Mouse (Mus musculus) testis, adult 2 months (tissue): ENCODE measurements at regions not wholly inside any gene's neighbourhood (a gene's known extent, or its start where the extent isn't known, plus 50 kb on each side); places are given as distances from the start of the nearest gene placed in this dataset.

Source experiments
- H3K27ac ChIP-seq: fragments of 200-500 bp; 2 replicates; pipeline ENCODE4 v1.5.1; 2012; ENCODE audit warnings: low read depth, low read length; ENCODE audit not compliant: control insufficient read depth, insufficient read depth
- H3K27me3 ChIP-seq: fragments of 200-500 bp; 2 replicates; pipeline ENCODE4 v1.6.1; 2012; ENCODE audit warnings: mild to moderate bottlenecking, low read length, moderate library complexity; ENCODE audit not compliant: control insufficient read depth, insufficient read depth
- H3K36me3 ChIP-seq: fragments of 200-500 bp; 2 replicates; pipeline ENCODE4 v1.6.1; 2012; ENCODE audit warnings: mild to moderate bottlenecking, low read length; ENCODE audit not compliant: control insufficient read depth, insufficient read depth
- H3K4me1 ChIP-seq: fragments of 200-500 bp; 2 replicates; pipeline ENCODE4 v1.6.1; 2012; ENCODE audit warnings: low read length; ENCODE audit not compliant: control insufficient read depth, insufficient read depth
- H3K4me3 ChIP-seq: fragments of 200-500 bp; 2 replicates; pipeline ENCODE4 v1.5.1; 2012; ENCODE audit warnings: low read depth, mild to moderate bottlenecking, low read length, moderate library complexity, mixed read lengths; ENCODE audit not compliant: control insufficient read depth
- CTCF ChIP-seq: fragments of 200-500 bp; IDR thresholded peaks from 2 replicates; pipeline ENCODE4 v1.5.1; 2012; ENCODE audit warnings: low read depth, mild to moderate bottlenecking, inconsistent platforms, low read length, moderate library complexity; ENCODE audit not compliant: control insufficient read depth, insufficient read depth, insufficient replicate concordance
- POLR2A ChIP-seq: fragments of 200-500 bp; IDR thresholded peaks from 2 replicates; pipeline ENCODE4 v1.6.1; 2012; ENCODE audit warnings: low read depth, mild to moderate bottlenecking, inconsistent platforms, low read length, moderate library complexity; ENCODE audit not compliant: control insufficient read depth

DNA sequence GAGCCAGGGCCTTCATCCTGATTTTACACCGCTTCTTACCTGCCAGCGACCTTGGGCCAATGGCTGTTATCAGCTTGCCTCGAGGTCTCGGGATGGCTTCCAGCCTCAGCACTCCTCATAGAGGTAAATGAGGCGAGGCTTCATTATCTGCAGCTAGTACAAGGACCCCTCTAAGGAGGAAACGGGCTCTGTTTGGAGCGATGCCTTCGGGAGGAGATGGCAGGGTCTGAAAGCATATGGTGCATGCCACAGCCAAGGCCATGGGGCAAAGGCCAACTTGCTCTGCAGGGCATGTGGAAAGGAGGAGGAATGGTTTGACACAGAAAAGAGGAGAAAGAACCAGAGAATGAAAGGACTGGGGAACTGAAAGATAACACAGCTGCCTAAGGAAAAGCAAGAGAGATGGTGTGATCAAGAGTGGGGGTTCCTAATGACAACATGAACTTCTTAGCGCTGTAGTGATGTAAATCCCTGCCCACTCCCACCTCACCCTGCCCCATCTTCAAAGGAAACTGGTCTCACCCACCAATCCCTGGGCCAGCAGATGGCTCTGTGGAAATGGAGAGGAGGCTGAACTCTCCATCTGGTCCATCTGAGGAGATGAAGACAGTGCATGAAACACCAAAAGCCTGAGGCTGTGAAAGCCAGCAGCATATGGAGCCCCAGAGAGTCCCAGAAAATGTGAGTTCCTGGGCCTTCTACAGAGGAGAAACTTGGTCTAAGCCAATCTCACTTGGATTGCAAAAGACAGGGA lies 134.0 kb downstream of the Rplp1 start:
- Histone ChIP-seq H3K27ac (no peak overlapping the region), H3K4me1 (peaks cover under 1% of the 10 kb centered on the region), H3K27me3 (no peaks in the 10 kb centered on the region), H3K36me3 (no peaks in the 10 kb centered on the region), H3K4me3 (no peak overlapping the region)
- TF ChIP-seq CTCF (no peak), POLR2A (no peak)

DNA sequence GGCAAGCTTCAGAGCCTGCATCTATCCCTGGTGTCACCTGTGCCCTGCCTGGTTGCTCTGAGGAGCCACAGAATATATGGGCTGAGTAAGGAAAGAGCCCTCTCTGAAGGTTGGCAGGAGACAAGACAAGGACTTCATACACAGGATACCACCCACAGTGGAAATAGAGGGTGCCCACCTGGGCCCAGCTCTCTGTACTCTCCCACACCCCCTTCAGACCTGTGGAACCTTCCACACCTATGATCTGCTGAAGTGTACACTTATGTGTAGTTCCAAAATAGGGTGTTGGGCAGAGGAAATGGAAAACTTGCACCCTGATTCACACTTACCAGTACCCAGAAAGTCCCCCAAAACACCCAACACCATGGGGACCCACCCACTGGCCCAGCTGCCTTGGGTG lies 135.2 kb downstream of the Rplp1 start:
- H3K4me1 ChIP-seq: peaks cover 2% of the 10 kb centered on the region
- no peak overlapping the region for H3K27ac ChIP-seq
- no peaks in the 10 kb centered on the region for H3K27me3 ChIP-seq
- no peak overlapping the region for H3K4me3 ChIP-seq
- H3K36me3 ChIP-seq: no peaks in the 10 kb centered on the region
- TF ChIP-seq POLR2A (no peak), CTCF (no peak)

DNA sequence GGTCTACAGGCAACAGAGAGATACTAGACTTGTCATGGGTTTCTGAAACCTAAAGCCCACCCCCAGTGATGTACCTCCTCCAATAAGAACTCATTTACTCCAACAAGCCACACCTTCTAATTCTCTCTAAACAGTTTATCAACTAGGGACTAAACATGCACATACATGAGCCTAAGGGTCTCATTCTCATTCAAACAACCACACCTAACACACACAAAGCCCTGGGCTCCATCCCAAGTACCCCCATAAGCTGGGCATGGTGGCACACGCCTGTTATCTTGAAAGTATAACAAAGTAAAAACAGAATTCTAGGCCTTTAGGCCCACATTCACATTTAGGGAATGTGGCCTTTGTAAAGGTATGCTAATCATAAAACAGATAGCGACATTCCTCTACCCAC lies 137.9 kb downstream of the Rplp1 start:
- no peaks in the 10 kb centered on the region for H3K36me3 ChIP-seq
- TF ChIP-seq POLR2A (no peak), CTCF (no peak)

DNA sequence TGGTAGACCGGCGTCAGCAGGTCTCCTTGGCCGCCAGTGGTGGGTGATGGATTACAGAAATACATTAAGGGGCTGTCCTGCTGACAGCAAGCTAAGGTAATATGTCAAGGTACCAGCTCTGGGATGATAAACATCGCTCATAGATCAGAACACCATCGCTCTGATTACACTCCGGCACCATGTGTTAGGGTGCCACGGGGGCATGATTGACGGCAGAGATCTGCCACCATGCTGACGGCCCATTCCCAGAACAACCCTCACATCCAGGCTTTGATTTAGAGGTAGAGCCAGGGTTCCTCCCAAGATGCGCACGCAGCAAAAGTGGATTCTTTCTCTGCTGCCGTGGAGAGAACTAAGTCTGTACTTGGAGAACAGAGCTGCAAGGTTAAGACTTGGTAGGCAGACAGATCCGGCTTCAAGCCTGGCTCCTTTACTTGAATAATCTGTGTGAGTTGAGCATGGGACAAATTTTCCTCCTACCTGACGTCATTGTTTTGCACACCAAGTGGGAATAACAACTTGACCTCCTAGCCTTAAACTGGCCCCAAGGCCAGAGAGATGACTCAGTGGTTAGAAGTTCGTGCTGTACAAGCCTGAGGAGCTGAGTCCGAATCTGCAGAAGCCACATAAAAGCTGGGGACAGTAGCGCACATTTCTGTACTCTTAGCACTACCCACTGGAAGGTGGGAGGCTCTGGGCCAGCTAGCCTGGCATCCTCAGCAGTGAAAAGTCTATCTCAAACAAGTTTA lies 144.0 kb downstream of the Rplp1 start:
- TF ChIP-seq CTCF: no peak
- no peak for TF ChIP-seq POLR2A
- H3K36me3 ChIP-seq: no peaks in the 10 kb centered on the region

More for the DNA sequence above, 137.9 kb downstream of the Rplp1 start:
- Histone ChIP-seq H3K4me1 (peaks cover 2% of the 10 kb centered on the region), H3K4me3 (no peak overlapping the region), H3K27ac (no peak overlapping the region), H3K27me3 (no peaks in the 10 kb centered on the region)

DNA sequence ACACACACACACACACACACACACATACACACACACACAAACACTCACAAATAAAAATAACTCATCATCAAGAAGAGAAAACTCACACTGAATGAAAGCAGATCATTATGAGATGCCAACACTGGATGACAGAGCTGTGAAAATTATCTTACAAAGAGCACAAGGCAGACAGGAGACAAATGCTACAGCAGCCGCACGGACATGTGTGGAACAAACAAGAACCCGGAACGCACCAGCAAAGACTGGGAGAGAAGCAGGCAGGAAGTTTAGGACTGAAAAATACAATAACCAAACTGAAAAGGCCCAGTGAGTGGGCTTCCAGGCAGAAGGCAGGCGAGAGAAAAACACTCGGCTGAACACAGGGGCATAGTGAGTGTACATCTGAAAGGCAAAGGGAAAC lies 148.2 kb downstream of the Rplp1 start:
- Histone ChIP-seq H3K4me1 (no peaks in the 10 kb centered on the region), H3K27me3 (no peaks in the 10 kb centered on the region), H3K4me3 (no peak overlapping the region), H3K27ac (no peak overlapping the region), H3K36me3 (no peaks in the 10 kb centered on the region)
- no peak for TF ChIP-seq CTCF
- no peak for TF ChIP-seq POLR2A

More for the DNA sequence above, 144.0 kb downstream of the Rplp1 start:
- no peak overlapping the region for H3K27ac ChIP-seq
- no peak overlapping the region for H3K4me3 ChIP-seq
- H3K27me3 ChIP-seq: no peaks in the 10 kb centered on the region
- H3K4me1 ChIP-seq: peaks cover 2% of the 10 kb centered on the region

DNA sequence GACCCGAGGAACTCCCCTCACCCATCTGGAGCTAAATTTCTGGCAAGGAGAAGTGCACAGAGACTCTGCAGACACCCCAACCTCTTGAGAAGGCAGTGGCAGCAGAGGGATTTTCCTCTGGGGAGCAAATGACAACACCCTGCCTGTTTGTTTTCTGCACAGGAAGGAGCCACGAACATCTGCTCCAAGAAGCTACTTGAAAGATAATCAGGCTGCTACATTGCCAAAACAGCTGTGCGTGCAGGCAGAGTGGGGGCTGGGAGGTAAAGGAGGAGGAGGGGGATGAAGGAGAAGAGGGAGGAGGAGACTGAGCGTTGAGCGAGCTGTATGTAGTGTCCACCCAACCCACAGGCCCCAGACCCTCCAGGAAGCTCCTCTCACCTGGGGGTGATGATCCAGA lies 149.0 kb downstream of the Rplp1 start:
- no peaks in the 10 kb centered on the region for H3K4me1 ChIP-seq
- H3K4me3 ChIP-seq: no peak overlapping the region
- H3K27me3 ChIP-seq: no peaks in the 10 kb centered on the region
- H3K27ac ChIP-seq: no peak overlapping the region
- no peaks in the 10 kb centered on the region for H3K36me3 ChIP-seq
- no peak for TF ChIP-seq CTCF
- no peak for TF ChIP-seq POLR2A

DNA sequence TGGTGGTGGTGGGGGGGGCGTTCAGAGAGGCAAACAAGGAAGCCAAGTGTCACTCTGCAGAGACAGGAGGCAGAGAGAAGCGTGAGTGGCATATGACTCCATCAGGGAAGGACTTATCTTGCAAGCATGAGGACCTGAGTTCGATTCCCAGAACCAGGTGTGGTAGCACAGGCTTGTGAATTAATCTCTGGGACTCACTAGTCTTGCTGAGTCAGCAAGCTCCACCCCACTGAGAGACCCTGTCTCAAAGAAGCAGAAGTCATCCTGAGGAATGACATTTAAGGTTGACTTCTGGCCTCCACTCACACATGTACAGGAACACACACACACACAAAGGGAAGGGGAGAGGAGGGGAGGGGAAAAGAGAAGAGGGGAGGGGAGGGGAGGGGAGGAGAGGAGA lies 156.5 kb downstream of the Rplp1 start:
- Histone ChIP-seq H3K27me3 (no peaks in the 10 kb centered on the region), H3K27ac (no peak overlapping the region)
- TF ChIP-seq CTCF: no peak

DNA sequence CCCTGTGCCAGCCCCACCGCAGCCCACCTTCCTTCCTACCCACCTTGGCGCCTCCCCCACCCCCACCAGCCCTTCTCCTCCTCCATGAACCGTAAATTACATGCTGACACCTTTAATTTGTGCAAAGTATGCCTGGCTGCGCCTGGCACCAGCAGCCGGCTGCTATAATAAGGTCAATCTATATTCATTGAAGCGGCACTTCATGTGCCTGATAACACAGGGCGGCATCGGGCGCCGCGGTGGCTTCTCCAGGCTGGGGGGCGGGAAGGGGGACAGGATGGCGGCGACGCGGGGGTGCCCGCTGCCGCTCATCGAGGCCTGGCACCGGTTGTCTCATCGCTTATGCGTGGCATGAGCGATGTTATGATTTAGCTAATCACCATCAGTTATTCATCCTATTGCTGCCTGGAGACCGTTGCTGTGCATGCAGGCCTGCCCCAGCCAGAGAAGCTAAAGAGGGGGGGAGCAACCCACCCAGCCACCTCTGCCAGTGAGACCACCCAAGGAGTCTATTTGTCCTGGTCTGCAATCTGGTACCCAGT lies 157.5 kb downstream of the Rplp1 start:
- no peaks in the 10 kb centered on the region for H3K27me3 ChIP-seq
- no peak overlapping the region for H3K4me3 ChIP-seq
- TF ChIP-seq CTCF (no peak), POLR2A (no peak)
- H3K4me1 ChIP-seq: peaks cover 9% of the 10 kb centered on the region
- H3K27ac ChIP-seq: no peak overlapping the region
- H3K36me3 ChIP-seq: no peaks in the 10 kb centered on the region

More for the DNA sequence above, 156.5 kb downstream of the Rplp1 start:
- Histone ChIP-seq H3K36me3 (no peaks in the 10 kb centered on the region), H3K4me1 (peaks cover 9% of the 10 kb centered on the region), H3K4me3 (no peak overlapping the region)
